Mouse (Mus musculus): Measurements from ENCODE around the gene Bicd1. TPM values are rescaled to one million over a fixed set of nuclear protein-coding genes. Genes with fewer than 3 reads are reported as not detected.
"Not testable (repeated sequence)": the region's sequence is repeated elsewhere in the genome, so short reads cannot be mapped to it uniquely, and the experiment has no call there.

The Bicd1 gene
- total RNA-seq (2021), result 10 to 100 TPM in 1 of 2 experiments, 1 to 10 TPM in 1; 7.9 to 10.3 TPM
- long read RNA-seq, experiment 1, partial matches to known transcripts, result 0 of 1 reads
- long read RNA-seq, experiment 1, other reads (novel, unspliced or antisense), result 1 of 1 reads
- long read RNA-seq, experiment 2, full-length matches to known transcripts, result 5 of 8 reads
- long read RNA-seq, experiment 2, partial matches to known transcripts, result 2 of 8 reads
- long read RNA-seq, experiment 2, other reads (novel, unspliced or antisense), result 1 of 8 reads

DNA sequence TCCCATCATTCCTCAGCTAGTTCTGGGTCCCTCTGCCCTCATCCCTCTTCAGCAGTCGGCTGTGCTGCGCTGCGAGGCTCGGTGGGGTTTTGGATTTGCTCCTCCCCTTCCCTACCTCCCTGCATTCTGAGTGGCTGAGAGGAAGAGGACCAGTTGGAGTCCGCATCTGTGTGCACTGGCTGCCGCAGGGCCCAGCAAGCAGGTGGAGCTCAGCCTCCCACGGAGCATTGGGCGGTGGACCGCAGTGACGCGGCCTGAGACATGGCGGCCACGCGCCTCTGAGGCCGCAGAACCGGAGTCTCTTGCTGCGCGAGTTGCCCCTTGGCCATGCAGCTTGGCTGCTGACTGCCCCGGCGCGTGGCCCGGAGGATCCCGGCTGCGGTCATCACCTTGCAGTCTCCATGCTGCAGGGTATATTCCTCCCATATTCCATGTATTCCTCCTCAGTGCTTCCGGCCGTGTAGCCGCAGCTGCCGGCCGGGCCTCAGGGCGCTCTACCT, at the start of gene Bicd1:
Gene Bicd1, plus strand, starts transcription at position 54 of the 500 bp plus-strand sequence.
- DNase-seq (ENCODE audit: low spot score in 2 of 2), result peak; percentile 22 to 36

DNA sequence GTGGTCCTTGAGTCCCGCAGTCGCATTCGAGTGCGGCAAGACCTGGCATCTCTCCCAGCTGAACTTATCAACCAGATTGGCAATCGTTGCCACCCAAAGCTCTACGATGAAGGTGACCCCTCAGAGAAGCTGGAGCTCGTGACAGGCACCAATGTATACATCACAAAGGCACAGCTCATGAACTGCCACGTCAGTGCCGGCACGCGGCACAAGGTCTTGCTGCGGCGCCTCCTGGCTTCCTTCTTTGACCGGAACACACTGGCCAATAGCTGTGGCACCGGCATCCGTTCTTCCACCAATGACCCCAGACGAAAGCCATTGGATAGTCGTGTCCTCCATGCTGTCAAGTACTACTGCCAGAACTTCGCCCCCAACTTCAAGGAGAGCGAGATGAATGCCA, 46.2 kb upstream of the Bicd1 start:
- DNase-seq (ENCODE audit: low spot score in 2 of 2), result not testable (repeated sequence)

DNA sequence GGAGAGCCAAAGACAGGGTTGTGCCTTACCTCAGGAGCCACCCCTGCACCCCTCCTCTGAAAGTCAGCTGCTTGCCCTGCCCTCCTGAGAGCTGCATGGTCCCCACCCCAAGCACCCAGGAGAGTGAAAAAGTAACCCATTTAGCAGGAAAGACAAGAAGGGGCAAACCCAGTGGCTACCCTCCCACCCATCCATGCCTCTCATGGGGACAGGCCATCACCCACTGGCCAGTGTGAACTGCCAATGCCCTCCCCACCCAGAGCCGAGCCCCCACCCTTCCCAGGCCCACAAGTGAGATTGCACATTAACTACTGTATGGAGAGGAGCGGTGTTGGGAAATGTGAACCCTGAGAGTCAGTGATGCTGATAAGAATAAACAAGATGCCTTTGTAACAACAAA, 42.7 kb upstream of the Bicd1 start:
- DNase-seq (ENCODE audit: low spot score in 2 of 2), result not testable (repeated sequence)

DNA sequence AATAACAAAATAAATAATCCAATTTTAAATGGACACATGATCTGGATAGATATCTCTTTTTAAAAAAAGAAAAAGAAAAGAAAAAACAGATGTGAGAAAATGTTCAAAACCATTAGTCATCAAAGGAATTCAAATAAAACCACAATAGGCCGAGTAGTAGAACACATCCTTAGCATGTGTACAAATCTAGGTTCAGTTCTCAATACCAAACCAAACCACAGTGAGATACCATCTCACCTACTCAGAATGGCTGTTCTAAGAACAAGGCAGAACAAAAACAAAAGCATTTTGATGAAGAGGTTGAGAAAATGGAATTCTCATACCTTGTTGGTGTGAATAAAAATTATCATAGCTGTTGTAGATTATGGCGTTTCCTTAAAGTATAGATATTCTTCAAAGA, 42.3 kb upstream of the Bicd1 start:
- no peak for DNase-seq (ENCODE audit: low spot score in 2 of 2)

DNA sequence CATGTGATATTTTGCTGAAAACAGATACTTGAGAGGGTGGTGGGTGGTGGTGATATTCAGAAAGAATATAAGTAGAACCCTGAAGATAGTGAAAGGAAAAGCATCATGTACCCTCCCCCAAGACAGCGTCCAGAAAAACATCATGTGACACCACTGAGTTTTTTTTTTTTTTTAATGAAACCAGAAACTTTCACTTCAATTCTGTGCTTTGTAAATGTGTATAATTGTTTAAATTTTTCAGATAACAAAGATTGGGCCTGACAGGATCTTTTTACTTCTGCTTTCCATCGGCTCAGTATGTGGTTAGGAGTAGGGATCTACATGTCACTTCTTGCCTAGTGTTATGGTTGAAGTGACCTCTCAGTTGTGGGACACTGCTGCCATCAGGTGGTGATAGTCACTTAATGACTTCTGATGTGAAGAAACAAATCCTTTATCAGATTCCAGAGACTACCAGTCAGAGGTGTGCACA, 33.7 kb upstream of the Bicd1 start:
- peak in 1 of 2 experiments; percentile 48 for DNase-seq (ENCODE audit: low spot score in 2 of 2)

DNA sequence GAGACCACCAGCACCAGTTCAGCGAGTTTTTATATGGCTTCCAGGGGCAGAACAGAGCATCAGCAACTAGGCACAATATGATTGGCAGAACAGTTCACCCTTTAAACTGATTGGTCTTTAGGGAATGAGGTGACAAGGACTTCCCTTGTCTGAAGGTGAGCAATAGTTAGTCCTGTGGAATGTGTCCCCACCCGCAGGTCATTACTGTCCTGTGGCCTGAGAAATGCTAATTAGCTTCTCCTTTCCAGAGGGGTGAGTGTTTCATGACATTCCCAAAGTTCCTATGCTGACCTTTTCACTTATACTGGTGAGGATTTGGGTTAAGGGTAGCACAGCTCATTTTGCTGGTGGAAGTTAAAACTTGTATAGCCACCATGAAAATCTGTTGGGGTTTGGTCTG, 25.2 kb upstream of the Bicd1 start:
- no peak for DNase-seq (ENCODE audit: low spot score in 2 of 2)

DNA sequence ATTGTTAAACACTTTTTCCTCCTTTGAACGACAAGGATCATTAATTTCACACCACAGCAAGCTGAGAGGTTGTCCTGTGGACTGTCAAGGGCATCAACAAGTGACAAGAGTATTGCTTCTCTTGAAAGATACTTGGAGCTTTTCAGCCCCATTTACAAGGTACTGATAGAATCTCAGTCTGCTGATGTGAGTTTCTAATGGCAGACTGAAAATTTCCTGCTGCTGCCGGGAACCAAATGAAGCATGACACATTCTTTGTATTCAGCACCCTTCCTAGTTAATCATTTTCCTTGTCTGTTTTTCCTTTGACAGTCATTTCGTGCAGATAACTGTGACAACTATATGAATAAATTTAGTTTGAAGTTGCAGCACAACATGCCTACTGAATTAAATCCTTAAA, 22.3 kb upstream of the Bicd1 start:
- DNase-seq (ENCODE audit: low spot score in 2 of 2), result no peak

DNA sequence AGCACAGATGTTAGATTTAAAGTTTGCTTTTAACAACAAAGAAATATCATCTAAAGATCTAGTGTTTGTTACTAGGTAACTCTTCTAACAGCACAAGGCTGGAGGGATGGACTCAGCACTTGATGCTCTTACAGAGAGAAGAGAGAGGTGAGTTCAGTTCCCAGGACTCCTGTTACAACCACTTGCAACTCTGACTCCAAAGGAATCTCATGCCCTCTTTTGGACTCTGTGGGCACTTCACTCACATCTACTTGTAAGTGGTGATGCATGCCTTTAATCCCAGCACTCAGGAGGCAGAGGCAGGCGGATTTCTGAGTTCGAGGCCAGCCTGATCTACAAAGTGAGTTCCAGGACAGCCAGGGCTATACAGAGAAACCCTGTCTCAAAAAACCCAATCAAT, 19.1 kb upstream of the Bicd1 start:
- not testable (repeated sequence) for DNase-seq (ENCODE audit: low spot score in 2 of 2)

DNA sequence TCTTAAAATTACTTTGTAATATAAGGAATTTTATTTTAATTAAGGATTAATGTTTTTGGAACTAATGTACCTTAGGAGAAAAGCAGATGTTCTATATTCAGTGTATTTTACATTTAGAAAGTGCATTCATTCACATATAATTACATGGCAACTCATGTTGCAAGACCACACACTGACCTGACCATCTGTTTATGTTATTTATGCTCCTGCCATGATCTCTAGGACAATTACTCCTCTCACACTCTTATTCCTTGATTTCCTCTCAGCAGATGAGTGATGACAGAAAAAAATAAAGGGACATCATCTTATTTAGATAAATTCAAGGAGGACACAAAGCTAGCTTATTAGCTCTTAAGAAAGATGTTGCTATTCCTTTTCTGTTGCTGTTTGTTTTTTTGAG, 9.3 kb upstream of the Bicd1 start:
- no peak for DNase-seq (ENCODE audit: low spot score in 2 of 2)

DNA sequence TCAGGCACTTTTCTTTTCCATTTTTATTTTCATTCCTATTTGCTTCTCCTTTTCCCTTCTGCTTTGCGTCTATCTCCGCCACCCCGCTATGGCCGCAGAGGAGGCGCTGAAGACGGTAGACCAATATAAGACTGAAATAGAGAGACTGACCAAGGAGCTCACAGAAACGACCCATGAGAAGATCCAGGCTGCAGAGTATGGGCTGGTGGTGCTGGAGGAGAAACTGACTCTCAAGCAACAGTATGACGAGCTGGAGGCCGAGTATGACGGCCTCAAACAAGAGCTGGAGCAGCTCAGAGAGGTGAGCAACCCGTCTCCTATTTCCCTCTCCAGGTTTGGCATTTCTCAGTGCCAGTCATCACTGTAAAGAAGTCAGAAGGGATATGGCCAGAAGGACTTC, 655 bp downstream of the Bicd1 start:
- DNase-seq (ENCODE audit: low spot score in 2 of 2), result no peak

DNA sequence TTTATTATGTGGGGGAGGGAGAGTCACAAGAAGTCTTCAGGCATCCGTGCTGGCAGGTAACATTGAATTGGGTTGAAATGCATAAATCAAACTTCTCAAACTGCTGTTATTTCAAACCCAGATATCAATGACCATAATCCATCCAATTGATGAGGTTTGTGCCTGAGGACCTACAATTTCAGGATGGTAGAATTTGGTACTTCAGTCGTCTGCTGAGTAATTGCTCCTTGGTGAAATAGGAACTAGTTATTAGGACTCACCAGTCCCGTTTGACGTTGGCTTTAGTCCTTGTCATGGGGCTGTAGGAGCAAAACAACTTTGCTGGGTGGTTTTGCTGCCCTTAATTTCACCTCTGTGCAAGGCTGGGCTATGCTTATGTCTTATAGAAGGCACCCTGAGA, 1.2 kb downstream of the Bicd1 start:
- no peak for DNase-seq (ENCODE audit: low spot score in 2 of 2)

DNA sequence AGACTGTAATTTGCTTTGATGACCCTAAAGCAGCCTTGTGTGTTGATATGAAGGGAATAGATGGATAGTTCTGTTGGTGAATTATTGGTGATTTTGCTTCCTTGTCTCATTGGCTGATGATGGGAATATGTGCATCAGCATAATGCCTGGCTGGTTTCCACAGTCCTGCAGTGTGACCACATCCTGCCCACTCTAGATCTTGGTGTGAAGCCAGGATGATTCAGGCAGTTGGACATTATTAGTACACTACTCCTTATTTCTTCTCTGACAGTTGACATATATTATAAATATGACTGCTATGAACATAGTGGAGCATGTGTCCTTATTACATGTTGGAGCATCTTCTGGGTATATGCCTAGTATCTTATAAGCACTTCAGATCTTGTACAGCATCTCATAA, 4.6 kb downstream of the Bicd1 start:
- no peak for DNase-seq (ENCODE audit: low spot score in 2 of 2)

DNA sequence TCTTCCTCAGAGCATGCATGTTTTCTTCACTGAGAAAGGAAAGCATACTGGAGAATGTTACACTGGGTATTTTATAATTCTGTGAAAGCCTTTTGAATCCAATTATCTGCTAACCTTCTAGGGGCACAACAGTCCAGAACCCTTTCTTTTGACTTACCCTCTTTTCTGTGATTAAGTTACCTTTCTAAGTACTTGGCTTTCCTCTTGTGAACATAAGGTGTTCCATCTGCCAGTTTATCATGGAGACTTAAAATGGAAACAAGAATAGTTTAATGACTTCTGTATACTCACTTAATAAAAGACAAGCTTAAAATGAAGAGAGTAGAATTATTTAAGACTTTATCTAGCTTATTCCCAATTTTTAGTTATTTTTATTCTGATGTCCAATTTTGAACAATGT, 16.1 kb downstream of the Bicd1 start:
- DNase-seq (ENCODE audit: low spot score in 2 of 2), result no peak

DNA sequence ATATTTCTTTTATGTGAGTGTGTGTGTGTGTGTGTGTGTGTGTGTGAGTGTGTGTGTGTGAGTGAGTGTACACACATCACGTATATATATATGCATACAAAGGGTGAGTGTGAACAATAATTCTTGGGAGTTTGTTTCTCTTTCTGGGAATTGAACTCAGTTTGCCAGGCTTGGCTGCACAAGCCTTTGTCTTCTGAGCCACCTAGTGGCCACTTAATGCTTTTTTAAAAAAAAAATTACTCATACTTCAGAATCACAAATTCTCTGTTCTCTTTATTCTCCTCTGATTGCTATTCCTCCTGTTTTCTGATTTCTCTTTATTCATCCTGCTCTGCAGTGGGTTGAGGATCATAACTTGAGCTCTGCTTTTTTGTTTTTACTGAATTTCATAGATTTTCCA, 30.5 kb downstream of the Bicd1 start:
- no peak for DNase-seq (ENCODE audit: low spot score in 2 of 2)

DNA sequence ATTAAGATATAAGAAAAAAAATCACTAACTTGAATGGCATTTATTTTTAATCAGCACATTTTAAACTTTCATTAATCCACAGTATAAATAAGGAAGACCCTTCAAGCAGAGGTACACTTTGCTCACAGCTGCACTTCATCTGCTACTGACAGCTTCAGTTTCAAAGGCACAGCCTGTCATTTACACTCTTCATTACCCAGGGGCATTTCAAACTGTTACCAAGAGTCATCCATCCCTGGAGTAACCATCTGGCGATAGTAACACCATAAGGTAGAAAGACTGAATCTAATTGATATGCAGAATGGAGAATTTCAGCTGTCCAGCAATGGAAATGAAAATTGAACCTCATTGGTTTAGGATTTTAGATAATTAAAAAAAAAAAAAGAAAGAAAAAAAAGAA, 34.2 kb downstream of the Bicd1 start:
- no peak for DNase-seq (ENCODE audit: low spot score in 2 of 2)

DNA sequence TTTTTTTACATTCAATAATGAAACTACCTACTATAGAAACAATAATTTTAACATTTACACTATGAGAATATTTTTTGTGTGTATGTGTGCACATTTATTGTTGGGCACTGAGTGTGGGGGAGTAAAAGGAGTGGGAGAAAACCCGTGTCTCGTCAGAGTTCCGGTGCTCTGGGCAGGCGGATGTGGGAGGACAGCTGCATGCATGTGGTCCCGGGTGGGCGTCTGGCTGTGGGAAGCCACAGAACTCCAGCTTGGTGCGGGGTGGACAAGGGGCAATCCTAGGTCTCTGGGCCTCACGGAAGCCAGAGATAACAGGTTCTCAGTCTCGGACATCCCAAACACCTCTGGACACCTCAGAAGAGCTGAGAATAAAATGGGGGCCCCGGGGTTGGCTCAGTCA, 37.2 kb downstream of the Bicd1 start:
- no peak for DNase-seq (ENCODE audit: low spot score in 2 of 2)

DNA sequence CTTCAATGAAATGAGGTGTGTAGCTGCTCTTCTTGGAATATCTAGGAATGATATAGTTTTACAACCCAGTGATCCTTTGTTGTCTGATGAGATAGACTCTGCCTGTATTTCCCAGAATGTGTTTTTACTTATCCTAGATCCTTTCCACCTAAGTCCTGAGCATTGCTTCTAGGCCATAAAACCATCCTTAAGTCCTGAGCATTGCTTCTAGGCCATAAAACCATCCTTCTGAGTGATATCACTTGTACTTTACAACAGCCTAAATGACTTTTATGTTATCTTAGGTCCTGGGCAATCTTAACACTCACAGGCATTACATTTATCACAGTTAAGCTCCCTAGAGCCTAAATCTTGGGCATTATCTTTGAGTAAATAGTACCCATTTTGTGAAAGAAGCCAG, 48.6 kb downstream of the Bicd1 start:
- DNase-seq (ENCODE audit: low spot score in 2 of 2), result no peak

DNA sequence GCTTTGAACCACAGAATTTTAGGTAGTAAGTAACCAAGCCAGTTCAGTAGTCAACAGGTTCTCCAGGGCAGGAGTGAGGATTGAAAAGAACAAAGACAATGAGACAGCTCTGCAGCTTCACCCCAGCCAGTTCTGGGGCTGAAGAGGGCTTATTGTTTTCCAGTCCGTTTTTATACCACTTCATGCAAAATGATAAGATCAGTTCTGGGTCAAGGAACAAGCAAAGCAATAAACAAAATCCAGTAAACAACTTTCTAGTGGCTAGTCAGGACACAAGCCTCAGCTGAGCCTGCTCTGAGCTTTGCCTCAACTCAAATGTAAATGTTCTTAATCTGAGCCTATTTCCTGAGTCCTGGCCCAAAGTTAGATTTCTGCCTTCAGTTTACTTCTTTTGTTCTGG, 52.3 kb downstream of the Bicd1 start:
- no peak for DNase-seq (ENCODE audit: low spot score in 2 of 2)

DNA sequence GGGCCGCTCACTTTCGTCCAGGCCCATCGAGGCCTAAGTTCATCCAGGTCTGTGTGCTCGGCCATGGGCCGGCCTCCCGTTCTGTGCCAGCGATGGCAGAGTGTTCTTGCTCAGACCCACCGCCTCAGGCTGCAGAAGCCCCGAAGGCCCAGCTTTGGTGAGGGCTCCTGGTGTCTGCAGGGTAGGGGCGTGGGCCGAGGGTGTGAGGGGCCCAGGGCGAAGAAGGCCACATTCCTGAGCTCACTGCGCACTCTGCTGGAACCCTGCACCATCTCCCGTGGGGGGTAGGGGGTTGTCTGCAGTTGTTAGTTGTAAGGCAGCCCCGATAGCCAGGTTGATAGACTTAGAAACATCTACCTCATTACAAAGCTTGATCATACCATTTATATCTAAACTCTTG, 62.8 kb downstream of the Bicd1 start:
- no peak for DNase-seq (ENCODE audit: low spot score in 2 of 2)

DNA sequence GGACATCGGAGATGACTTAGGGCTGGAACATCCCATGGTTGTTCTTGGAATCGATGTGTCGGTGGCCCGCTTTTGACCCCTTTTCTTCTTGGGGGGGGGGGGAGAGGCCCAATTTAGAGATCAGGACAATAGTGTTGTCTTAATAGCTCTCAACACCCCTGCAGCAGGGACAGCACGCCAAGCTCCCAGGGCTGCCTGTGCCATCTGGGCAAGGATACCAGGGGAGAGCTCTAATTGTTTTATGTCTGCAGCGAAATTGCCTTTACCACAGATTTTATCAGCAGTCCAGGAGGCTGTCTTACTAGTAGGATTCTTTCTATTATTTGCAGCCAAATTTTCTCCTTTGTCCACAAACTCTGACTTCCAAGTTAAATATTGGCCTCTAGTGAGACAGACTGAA, 63.8 kb downstream of the Bicd1 start:
- DNase-seq (ENCODE audit: low spot score in 2 of 2), result not testable (repeated sequence)

DNA sequence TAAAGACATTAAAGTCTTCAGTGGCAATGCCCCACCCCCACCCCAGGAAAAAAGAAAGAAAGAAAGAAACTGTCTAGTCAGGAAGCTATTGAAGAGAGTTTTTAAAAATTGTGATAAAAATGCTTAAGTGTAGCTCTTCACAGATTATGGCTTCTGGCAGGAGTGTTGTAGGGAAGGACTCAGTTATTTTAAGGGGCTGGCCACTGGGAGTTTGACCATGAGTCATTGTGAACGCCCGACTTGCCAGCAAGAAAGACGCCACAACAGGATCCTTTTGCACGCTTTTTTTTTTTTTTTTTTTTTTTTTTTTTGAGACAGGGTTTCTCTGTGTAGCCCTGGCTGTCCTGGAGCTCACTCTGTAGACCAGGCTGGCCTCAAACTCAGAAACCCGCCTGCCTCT, 73.2 kb downstream of the Bicd1 start:
- not testable (repeated sequence) for DNase-seq (ENCODE audit: low spot score in 2 of 2)

DNA sequence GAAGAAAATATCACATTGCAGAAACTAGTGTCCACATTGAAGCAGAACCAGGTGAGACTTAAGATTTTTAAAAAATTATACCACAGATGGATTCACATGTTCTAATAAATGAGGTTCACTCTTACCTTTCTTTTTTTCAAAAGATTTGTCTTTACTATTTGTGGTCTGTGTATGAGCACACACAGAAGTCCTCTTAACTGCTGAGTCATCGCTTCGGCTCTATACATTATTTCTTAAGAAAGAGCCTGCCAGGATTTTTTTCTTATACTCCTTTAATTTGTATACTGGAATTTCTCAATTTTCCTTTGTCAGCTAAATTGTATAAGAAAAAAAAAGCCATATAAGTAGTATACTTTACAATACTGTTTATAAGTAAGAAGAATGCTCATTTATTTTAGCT, 86.0 kb downstream of the Bicd1 start:
- no peak for DNase-seq (ENCODE audit: low spot score in 2 of 2)

DNA sequence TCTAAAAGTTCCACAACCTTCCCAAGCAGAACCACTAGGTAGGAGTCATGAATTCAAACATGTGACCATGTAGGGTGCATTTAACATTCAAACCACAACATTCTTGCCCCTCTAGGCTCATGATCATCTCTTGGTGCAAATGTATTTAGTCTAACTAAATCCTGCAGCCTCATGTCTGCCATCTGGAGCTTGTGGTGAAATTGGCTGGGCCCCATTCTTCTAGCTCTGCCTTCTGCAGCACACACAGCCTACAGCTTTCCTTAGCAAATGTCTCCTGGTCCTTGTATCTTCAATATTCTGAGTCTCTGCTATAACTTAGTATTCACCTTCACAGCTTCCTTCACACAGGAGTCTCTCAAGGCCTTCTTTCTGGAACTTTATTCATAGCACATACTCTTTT, 87.2 kb downstream of the Bicd1 start:
- no peak for DNase-seq (ENCODE audit: low spot score in 2 of 2)
